Mouse (Mus musculus) layer of hippocampus, postnatal 36 days (tissue): ENCODE data around the gene Eif4e. TPM values are rescaled to one million over a fixed set of nuclear protein-coding genes. Genes with fewer than 3 reads are reported as not detected.

Experiments
- DNase-seq, 2 experiments: peaks; one replicate each; pipeline ENCODE4 v3.0.0; 2022
- total RNA-seq, 2 experiments: library from RNA; stranded (reverse); gene quantifications; 2 replicates each; pipeline ENCODE4 v1.2.3; 2021

The Eif4e gene
- 100 to 1,000 TPM; 186 to 189 TPM for total RNA-seq

DNA sequence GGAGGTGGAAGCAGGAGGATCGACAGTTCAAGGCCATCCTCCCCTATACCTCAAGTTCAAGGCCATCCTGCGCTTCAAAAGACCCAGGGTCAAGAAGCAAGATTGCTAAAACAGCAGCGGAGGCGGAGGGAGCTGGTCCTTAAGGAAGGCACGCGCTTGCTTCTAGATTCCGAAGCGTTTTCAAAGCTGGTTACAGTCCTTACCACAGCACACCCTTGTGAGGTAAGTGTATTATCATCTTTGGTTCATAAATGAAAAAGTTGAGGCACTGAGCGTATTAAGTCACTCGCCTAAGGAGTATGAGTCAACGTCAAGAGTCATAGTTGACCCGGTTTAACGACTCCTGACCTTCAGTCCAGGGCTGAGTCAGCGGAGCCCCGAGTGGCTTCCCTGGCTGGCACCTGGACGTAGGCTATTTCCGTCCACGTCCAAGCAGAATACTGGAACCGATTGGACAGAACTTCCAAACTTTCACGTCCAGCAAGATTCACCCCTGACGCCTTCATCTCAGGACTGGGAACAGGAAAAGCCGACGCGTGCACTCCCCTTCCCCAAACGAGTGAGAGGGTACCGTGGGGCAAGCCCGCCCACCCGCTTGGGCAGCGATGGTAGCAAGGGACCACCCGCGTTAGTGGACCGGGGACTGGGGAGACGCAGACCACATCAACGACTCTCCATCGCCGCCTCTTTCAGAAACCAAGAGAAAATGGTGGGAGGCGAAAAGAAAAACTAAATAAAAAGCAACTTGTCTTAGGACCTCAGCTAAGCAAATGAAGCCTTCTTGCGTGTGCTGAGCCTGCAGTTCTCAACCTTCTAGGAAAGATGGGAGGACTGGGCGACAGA, at the start of gene Eif4e:
Gene Eif4e (plus strand): TSS at position 107 of the 843 bp plus-strand sequence.
- DNase-seq = no peak

DNA sequence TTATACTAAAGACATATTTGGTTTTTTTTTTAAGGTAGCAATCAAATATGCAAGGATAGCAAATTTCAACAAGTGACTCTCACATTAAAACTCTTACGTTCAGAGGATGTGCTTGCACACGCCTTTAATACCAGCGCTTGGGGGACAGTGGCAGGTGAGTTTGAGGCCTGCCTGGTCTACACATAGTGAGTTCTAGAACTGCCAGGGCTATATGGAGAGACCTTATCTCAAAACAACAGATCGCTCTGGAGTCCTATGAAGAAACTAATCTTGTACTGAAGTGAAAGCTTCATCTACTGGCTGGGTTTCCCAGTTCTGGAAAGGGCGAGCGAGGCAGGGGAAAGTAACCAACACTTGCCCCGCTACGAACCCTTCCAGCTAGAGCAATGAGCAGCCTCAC, 46.5 kb upstream of the Eif4e start:
- DNase-seq = no peak

DNA sequence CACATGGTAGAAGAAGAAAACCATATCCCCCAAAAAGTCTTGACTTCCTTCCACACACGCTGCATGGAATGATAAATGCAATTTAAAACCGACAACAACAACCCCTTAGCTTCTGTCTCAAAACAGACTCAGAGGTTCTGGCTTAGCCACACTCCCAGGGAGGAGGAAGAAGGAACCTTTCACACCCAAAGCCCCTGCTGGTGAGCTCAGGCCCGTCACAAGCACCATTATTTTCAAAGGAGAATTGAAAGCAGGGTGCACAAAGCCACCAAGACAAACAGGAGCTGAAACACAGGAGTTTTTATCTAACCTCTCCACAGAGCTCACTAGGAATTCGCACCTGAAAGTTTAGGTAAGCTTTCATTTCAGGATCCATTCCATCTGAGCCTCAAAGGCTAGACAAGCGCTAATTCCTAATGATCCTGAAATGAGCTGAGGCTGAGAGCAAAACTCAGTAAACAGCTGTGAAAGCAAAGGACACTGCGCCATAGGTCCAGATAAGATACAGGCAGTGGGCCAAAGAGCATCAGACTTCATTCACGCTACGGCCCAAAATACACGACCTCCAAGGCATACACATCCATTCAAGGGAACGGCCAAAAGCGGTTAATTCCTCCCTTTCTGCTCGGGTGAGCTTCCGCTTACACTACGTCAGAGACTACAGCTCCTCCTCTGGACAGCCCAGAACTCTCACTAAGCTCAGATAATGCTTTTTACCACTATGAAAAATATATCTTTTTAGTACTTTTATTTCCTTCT, 44.3 kb upstream of the Eif4e start:
- no peak for DNase-seq

DNA sequence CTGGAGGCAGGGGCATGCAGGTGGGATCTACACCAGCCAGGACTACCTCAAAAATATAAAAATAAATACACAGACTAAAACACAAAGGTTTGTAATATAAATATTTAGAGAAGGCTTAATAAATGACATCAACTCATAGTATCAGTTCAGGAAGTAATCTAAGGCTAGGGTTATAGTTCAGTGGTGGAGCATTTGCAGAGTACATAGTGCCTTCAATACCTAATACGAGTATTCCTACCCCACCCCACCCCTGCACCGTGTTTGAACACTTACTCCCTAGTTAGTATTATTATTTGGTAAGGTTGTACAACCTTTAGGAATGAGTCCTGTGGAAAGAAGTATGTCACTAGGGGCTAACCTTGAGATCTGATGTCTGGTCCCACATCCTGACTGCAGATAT, 42.7 kb upstream of the Eif4e start:
- no peak for DNase-seq

DNA sequence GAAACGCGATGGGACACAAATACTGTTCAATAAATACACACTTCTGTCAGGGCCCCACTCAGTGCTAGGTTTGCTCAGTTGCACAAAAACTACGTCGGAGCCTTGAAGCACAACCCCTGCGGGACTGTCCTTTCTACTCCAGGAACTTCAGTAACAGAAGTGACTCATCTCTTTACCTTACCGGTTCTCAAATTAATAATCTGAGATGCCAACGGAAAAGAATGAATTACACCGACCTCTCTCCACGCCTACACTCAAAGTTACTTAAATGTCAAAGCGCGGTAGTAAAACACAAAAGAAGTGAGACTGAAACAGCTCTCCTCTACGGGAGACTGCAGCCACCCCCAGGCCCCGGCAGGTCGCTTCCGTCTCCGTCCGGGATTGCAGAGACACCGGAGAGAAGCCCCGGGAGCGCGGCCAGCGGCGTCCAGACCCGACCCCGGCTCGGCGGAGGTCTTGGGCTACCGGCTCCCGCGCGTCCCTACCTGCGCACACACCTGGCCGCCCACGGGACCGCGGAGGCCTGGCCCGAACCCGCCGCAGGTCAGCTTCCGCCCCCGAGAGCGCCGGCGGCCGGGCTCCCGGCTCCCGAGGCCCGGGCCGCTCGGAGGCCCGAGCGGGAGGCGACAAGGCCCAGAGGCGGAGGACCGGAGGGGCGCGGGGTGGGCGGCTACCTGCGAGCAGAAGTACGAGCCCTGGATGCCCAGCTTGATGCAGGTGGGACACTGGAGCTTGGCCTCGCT, 37.2 kb upstream of the Eif4e start:
- DNase-seq = peak in 1 of 2 experiments; percentile 13

DNA sequence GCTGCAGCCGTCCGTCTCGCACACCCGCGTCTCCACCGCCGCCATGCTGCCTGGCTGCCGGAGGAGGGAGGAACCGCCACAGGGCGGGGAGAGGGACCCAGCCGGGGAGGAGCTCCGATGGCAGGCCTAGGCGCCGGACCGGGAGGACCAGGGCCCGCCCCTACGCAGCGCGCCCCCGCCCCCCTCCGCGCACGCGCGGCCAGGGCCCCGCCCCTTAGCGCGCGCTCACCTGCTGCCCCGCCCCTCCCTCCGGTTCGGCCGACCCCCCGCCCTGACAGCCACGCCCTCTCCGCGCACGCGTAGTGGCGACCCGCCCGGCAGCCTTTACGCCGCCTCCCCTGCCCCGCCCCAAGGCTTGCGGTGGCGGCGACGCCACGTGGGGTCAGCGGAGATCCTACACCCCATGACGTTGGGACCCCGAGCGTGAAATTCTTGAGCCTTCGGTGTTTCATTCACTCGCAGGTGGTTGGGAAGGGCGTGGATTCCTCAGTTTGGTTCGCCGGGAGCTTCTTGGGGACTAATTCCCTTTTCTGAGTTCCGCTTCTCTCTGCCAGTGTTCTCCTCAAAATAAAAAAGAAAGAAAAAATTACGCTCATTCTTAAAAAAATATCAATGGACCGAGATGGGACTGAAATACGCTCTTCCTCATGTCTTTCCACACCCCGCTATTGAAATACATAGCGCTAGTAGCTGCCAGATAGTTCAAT, 36.5 kb upstream of the Eif4e start, which contains the start of gene Metap1:
Gene Metap1 (minus strand): TSS at position 189 of the 707 bp plus-strand sequence.
- peak; percentile 94 to 95 for DNase-seq

DNA sequence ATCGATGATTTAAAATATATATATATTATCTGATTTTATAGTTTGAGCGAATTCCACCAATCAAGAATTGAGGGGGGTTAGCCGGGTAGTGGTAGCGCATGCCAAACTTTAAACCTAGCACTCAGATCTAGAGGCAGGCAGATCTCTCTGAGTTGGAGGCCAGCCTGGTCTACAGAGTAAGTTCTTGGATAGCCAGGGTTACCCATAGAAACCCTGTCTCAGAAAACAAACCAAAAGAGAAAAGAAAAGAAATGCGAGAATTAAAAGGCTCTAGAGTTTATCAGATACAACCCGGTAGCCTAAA, 36.0 kb upstream of the Eif4e start:
- no peak for DNase-seq

DNA sequence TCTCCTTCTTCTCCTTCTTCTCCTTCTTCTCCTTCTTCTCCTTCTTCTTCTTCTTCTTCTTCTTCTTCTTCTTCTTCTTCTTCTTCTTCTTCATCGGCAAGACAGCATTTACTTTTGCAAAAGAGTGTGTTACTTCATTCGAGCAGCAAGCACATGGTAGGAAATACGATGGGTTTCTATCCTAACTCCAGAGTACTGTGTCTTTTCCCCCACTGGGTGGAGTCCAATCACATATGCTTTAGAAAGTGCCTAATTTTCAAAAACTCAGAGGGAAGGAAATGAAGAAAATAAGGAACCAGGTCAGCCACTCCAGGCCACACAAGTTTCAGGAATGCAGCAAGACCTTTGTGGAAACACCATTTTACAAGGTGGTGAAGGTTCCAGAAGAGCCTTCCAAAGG, 32.3 kb upstream of the Eif4e start:
- DNase-seq = no peak

DNA sequence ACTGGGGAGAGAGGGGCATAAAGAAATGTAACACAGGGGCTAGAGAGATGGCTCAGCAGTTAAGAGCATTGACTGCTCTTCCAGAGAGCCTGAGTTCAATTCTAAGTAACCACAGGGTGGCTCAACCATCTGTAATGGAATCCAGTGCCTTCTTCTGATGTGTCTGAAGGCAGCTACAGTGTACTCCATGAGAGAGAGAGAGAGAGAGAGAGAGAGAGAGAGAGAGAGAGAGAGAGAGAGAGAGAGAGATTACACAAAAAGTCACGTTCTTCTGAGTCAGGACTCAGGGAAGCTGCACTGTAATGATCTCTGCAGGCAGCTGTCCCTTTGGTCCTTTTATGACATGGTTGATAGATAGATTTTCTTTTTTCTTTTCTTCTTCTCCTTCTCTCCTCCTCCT, 31.4 kb upstream of the Eif4e start:
- no peak for DNase-seq

DNA sequence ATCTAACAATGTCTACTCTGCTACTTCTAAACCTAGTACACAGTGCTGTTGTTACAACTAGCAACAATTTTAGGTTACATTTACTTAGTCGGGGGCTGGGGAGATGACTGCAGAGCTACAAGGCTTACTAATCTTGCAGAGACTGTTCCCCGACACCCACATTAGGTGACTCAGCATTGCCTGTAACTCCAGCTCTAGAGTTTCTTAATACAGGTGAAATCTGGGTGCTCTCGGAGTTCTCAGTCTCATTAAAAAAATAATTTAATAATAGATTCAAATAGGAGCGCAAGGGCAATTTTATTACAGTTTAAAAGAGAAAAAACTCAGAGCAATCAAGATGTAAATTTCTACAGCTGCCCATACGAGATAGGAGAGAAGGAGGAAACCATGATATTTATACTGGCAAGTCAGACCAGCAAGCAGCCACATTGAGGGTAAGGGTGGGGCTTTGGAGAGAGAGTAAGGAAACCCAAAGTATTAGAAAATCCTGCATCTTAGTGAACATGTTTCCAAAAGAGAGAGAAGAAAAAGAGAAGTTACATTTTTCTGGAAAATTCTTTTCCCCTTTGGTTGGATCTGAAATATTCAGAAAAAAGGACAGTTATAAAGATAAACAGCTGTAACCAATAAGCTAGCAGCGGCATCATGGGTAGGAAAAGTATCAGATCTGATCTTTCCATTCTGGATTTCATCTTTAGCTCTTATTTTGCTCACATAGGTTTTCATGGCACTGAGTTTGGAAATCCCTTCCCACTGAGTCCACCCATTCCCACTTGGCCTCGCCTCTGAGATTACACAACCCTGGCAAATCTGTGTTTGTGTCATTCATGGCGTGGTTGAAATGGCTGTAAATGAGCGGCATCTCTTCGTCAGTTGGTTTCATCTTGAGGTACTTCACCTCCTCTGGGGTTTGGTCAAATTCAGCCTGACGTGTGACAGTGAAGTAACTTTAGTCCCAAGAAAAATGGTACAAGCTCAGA, 30.5 kb upstream of the Eif4e start:
- no peak for DNase-seq

DNA sequence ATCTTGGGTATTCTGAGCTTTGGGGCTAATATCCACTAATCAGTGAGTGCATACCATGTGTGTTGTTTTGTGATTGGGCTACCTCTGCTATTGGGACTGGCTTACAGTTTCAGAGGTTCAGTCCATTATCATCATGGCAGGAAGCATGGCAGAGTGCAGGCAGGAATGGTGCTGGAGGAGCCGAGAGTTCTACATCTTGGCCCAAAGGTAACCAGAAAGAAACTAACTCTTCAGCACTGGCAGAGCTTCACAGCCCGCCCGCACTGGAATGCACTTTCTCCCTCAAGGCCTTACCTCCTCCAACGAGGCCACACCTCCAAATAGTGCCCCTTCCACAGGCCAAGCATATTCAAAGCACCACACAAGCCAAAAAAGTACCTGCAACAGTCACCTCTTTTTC, 27.2 kb upstream of the Eif4e start:
- no peak for DNase-seq

DNA sequence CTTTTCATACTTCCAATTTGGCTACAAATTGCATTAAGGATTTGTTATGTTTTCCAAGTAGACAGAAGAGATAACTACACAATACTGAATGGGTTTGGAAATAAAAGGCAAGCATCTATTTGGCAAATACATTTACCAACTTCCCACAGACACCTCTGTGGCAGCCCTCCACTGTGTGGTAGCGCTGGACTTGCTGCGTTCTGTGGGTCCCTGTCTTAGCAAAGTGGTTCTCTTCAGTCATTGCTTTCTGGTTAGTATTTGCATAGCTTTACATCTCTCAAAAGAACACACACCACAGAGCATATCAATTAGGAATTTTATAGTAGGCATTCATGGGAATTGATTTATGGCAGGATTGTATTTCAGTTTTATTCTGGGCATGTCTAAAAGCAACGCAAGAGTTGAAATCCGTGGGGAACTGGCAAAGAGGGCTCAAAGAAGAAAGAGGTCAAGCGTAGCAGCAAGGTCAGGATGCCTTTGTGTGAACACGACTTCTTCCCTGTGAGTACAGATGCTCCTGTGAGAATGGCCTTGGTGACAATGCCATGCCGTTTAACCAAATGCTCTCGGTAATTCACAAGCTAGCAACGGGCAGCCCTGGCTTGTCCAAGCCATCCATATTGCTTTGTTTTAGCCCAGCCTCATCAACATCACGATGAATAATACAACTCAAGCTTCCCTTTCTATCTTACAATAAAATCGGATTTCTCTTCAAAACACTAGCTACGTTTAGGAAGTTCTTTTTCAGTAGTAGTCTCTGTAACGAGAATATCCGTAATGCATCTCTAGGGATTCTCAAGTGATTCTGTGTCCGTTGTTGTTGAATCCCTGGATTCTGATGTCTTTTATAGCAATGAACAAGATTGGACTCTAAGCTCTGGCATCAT, 25.9 kb upstream of the Eif4e start:
- DNase-seq = no peak

DNA sequence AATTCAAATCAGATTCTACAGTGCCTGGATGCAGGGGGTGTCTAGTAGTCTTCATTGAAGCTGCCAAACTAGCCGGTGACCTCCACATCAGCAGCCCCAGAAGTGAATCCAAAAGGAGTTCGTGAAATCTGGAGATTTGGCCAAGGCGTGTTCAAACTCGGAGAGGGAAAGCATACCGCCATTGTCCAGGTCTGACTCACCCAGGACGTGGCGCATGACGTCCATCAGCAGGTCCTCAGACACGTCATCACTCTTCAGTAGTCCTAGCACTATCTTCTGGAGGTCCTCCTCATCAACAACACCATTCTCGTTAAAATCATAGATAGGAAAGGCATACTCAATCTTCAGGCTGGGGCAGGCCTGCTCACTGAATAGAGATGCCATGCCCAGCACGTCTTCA, 22.2 kb upstream of the Eif4e start:
- DNase-seq = no peak

DNA sequence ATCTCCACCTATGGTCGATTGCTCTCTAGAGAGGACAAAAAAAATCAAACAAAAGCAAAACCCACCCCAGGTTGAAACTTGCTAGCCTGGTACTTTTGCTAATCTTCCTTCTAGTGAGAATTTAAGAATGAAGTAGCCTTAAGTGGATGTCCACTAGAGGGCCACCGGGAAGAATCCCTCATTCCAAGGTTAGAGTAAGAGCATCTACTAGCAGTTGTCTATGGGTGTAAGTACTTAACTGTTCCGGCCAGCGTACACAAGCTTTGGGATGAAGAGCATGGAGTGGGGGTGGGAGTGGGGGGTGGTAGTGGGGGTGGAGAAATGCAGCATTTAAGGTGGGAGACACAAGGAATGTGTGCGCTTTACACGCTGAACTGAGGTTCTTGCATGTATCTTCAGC, 19.2 kb upstream of the Eif4e start:
- no peak for DNase-seq

DNA sequence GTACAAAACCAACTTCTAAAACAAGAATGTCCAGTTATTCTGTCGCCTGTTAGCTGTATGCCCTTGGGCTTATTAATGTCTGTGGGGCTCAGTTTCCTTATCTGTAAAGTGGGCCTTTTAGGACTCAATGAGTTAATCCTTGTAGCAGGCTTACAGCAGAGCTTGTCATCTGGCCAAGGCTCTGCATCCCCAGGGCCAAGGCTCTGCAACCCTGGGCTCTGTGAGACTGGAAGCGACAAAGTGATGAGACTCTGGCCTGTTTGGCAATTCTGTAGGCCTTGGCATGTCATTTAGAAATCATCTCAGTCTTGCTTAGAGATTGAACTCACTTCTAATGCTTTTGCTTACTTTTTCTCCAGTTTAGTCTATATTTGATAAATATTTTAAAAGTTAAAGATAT, 16.4 kb upstream of the Eif4e start:
- no peak for DNase-seq

DNA sequence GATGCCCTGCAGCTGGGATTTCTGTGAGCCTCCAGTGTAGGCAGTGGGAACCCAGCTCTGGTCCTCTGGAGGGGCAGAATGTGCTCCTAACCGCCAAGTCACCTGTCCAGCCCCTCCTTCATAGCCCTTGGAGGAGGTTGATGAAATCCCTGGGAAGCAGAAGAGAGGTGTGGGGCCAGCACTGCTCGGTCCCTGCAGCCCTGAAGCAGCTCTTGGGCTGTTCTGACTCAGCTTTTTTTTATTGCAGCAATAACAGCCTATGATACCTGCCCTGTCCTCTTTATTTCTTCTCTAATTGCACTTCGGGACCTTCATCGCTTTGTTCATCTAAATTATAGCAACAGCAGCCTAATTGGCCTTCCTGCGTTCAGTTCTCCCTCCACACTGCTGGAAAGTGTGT, 15.5 kb upstream of the Eif4e start:
- DNase-seq = no peak

DNA sequence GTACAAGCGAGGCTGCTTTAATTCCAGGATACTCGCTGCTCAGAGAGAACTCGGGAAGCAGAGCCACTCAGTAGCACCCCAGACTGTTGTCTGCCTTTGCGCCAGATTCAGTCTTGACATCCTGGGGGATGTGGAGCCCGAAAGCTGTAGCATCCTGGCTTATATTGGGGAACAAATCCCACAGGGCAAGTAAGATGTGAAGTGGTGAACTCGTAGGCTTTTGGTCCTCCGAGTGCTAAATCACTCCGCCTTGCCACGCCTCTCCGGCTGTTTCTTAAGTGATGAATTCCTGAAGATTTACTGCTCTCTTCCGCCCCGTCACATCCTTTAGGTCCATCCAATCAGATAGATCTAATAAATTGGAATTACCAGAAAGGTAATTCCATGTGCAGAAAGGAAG, 12.7 kb upstream of the Eif4e start:
- no peak for DNase-seq

DNA sequence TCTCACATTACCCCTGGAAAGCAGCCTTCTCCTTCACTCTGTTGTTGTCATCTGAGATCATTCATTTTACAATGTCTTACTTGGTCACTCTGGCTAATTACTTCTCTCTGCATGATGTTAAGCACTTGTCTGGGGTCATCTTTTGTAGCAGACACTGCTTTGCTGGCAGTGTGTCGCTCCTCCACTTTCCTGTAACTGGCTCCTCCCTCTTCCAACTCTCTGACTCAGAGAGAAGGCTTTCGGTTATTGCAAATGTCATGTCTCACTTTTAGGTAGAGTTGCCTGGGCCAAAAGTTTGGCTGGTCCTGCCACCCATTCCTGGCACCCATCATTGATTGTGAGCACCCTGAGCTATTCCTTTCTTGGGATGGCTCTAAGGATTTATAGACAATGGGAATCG, 11.2 kb upstream of the Eif4e start:
- no peak for DNase-seq

DNA sequence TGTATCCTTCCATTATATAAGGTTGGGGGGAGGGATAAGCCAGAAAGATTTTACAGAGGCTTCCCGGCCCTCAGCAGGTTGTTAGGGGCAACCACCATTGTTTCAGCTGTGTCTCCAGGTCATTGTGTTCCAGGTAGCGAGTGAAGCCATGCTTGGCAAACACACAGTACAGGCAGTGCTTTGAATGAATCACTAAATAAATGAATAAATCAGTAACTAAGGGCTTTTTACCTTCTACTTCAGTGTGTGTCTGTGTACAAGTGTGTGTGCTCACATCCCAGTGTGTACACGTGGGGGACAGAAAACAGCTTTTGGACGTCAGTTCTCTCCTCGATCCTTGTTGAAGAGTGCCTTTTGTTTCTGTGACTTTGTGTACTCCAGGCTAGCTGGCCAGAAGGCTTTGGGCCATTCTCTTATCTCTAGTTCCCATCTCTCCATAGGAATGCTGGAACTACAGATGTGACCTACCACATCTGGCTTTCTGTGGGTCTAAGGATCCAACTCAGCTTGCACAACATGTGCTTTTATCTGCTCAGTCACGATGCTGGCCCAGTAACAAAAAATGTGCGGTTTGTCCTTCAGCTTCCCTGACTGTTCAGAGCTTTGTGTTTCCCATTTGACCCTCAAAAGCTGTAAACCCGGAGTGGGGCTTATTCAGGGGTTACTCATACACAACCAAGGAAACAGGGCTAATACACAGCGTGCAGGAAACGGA, 10.2 kb upstream of the Eif4e start:
- no peak for DNase-seq

DNA sequence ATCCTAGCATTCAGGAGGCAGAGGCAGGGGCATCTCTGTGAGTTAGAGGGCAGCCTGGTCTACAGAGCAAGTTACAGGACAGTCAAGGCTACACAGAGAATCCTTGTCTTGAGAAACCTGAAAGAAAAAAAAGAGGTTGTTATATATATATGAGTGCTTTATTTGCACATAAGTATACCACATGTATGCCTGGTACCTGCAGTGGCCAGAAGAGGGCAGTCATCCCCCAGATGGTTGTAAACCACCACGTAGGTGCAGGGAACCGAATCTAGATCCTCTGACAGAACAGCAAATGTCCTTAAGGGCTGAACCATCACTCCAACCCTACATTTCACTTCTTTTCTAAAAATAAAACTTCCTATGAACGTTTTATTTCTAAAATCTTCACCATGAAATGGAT, 8.1 kb upstream of the Eif4e start:
- DNase-seq = no peak
